Mouse (Mus musculus) heart, adult 9 months (tissue): ENCODE data around the gene Actr2.
A peak's percentile ranks its signal among the peaks of the same experiment; 100 is the strongest.
"Not testable (repeated sequence)": the region's sequence is repeated elsewhere in the genome, so short reads cannot be mapped to it uniquely, and the experiment has no call there.

Source experiments
- DNase-seq, 2 experiments: peaks; one replicate each; pipeline ENCODE4 v3.0.0; 2022; ENCODE audit warnings: low spot score in 2 of 2

The Actr2 gene

GRCm38 (mm10) chr11:20112741-20113480, at the start of gene Actr2:
Gene Actr2 (minus strand): TSS chr11:20112913.
- DNase-seq: peak; percentile 97

DNA sequence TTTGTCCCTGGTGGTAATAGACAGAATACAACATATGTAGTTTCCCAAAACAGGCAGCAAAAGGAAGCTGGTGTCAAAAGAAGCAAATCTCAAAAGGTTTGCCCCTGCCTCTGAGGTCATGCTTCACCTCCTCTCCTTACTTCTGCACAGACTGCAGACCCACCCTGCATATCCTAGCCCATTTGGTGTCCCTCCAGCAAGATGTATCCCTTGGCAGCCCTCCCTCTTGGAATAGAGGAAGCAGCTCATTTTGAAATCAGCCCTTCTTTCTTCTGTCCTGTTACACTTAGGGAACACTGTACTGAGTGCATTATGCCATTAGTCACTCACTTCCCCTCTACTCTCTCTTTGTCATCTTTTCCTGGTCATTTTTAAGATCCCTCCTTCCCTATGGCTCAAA, 46.2 kb upstream of the Actr2 start:
- DNase-seq: peak; percentile 3 to 4

GRCm38 (mm10) chr11:20153542-20153941, 40.8 kb upstream of the Actr2 start:
- DNase-seq: not testable (repeated sequence)

- no peak for DNase-seq
Measured at GRCm38 (mm10) chr11:20152107-20152901, 39.6 kb upstream of the Actr2 start.

DNA sequence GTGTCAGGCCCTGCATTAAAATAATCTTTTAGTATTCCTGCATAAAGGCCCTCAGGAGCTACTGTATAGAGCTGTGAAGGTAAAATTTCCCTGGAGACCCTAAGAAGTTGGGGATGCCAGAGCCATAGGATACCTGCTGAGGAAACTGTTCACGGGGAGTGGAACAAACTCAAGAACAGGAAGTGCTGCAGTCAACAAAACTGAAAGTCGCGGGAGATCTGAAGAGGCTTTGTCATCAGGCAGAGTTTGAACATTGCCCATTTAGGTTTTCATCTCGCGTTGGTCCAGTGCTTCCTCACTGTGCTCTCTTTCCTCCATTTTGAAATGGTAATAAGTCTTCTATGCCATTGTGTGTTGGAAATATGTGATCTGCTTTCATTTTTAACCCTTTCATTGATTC, 38.6 kb upstream of the Actr2 start:
- DNase-seq: no peak

- DNase-seq: no peak
Measured at GRCm38 (mm10) chr11:20149936-20150335, 37.2 kb upstream of the Actr2 start.

- no peak for DNase-seq
Measured at GRCm38 (mm10) chr11:20145383-20145782, 32.7 kb upstream of the Actr2 start.

- DNase-seq: no peak
Measured at GRCm38 (mm10) chr11:20144536-20145263, 32.0 kb upstream of the Actr2 start.

DNA sequence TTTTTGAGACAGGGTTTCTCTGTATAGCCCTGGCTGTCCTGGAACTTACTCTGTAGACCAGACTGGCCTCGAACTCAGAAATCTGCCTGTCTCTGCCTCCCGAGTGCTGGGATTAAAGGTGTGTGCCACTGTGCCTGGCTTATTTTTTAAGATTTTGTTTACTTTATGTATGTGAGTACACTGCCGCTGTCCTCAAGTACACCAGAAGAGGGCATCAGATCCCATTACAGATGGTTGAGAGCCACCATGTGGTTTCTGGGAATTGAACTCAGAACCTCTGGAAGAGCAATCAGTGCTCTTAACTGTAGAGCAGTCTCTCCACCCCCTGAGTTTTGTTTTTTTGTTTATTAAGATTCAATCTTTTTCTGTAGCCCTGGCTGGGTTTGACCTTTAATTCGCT, 31.0 kb upstream of the Actr2 start:
- not testable (repeated sequence) for DNase-seq

GRCm38 (mm10) chr11:20142516-20142915, 29.8 kb upstream of the Actr2 start:
- no peak for DNase-seq

GRCm38 (mm10) chr11:20140286-20140685, 27.6 kb upstream of the Actr2 start:
- no peak for DNase-seq

DNA sequence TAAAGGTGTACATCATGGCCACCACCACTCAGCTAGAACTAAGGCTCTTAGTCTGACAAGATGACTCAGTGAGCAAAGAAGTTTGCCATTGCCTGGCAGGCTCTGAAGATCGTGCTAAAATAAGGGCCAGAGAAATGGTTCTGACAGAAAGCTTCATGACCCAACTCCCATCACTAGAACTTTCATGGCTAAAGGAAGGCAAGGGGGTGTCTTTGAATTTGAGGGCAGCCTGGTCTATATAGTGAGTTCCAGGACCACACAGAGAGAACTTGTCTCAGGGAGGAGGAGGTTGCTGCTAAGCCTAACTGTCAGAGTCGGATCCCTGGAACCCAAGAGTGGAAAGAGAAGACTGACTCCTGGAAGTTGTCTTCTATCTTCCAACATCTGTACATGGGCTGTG, 27.0 kb upstream of the Actr2 start:
- no peak for DNase-seq

DNA sequence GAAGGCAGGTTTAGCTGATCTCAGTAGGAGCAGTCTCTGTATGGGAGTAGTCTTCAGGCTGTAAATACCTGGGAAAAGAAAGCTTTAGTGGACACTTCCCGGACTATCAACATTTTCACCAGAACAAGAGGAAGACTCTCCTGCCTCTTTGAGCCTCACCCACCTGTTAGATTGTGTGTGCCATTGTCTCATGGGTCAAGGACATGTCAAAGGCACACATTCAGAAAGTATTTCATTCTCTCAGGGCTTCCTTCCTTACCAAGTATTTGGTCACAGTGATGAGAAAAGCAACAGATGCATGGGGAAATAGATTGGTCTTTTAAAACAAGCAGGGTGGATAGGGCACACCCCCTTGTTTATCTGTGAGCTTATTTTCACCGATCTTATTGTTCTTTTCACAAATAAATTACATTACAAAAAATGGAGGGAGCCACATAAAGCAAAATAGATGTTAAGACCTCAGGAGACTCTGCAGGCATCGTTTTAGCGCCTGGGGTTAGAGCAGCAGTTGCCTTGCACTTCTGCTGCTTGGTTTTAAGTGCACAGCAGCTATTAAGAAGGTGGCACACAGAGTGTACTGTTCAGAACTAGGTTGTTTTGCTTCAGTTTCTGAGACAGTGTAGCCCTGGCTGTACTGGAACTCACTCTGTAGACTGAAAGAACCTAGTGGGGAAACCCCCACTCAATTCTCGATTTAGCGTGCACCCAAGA, 25.9 kb upstream of the Actr2 start:
- DNase-seq: no peak

DNA sequence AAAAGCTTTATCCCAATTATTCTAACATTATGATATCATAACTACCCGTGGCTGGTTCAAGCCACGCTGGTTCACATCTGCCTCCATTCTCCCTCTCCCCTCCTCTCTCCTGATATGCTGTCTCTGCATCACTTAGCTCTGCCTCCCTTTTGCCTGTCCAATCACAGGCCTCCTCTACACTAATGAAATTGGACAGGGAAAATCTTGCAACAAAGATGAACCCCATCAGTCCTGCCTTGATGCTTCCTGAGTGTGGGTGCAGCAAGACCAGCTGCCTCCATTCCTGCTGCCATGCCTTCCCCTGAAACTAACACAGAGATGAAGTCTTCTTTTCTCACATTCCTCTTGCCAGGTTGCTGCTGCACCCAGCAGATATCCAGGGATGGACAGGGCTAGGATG, 25.2 kb upstream of the Actr2 start:
- no peak for DNase-seq

DNA sequence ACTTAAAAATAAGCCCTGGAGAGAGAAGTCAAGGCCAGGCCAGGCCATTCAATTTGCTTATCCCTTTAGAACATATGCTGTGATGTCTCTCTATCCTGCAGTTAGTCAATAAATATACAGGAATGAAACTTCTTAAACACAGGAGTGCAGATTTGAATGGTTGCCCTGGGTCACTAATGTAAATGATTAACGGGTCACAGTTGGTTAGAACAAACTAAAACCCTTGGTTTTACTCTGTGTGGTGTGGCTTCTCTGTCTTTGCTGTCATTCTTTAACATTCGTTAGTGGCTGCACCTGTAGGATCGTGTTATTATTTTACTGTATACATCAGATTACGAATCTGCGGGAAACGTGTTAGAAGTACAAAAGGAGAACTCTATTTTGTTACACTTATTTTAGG, 23.6 kb upstream of the Actr2 start:
- no peak for DNase-seq

DNA sequence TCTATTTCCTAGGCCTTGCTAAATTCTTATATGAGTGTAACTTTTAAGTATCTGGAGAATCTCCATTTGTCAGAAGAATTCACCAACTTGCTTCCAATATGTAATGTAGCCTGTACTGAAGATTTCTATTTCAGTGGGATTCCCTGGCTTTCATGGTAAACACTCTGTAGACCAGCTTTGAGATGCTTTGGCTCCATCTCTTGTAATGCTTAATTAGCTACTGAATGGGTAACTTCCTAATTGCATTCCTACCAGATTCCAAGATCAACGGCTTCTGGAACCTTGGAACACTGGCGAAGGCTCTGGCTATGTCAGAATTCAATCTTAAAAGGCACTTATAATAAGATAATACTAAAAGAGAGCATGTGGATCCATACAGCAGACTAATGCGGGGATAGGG, 22.2 kb upstream of the Actr2 start:
- not testable (repeated sequence) for DNase-seq

DNA sequence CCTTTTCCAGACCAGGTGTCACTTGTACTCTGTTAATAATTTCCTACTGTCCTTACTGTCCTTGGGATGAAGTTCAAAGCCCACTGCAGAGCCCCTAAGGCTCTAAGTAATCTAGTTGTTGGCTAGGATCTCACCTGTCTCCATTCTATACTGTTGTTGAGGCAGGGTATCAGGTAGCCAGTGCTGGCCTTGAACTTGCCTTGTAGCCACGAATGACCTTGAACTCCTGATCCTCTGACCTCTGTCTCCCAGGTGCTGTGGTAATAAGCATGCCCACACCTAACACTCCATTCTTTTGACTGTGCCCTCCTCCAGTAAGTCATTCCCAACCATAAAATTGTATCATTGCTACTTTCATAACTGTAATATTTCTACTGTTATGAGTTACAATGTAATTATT, 21.0 kb upstream of the Actr2 start:
- no peak for DNase-seq

DNA sequence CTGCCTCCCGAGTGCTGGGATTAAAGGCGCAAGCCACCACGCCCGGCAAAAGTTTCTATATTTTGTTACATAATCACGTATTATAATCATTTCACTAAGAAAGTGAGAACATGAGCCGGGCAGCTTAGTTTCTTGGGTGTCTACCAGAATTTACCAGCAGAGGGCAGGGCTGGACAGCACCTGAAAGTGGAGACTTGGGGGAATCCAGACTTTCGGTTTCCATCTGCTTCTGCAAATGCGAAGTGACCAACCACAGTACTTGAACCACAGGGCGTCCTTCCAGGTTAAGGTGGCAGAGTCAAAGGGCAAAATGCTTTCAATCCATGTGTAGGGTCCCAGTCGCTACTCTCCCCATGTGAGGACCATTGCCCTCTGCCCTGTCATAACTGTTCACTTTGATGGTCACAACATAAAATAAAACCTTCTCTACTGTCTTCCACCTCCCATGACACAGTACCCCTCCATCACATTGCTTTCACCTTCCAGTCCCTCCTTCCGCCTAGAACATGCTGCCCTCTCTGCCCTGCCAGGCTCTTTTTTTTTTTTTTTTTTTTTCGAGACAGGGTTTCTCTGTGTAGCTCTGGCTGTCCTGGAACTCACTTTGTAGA, 20.3 kb upstream of the Actr2 start:
- peak; percentile 69 to 87 for DNase-seq

- no peak for DNase-seq
Measured at GRCm38 (mm10) chr11:20126673-20127516, 14.2 kb upstream of the Actr2 start.

DNA sequence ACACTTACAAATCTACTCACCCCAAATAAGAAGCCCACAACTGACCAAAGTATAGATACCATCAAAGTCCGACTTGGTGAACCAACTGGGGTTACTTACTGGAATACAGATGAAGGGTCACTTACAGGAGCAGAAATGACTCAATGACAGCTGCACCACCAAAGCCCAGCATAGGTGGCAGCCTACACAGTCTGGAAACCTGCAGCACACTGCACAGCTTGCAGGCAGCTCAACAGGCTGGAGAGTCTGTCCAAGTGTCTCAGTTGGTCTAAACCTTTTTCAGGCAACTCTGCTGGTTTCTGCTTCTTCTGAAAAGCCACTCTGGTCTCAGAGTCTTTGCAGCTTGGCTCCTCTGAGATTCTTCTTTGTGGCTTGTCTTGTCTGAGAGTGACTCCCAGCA, 12.7 kb upstream of the Actr2 start:
- no peak for DNase-seq

- DNase-seq: no peak
Measured at GRCm38 (mm10) chr11:20116701-20117100, 4.0 kb upstream of the Actr2 start.
